11 mouse cellular contexts compared by ENCODE assay signal in the genomic region with DNA sequence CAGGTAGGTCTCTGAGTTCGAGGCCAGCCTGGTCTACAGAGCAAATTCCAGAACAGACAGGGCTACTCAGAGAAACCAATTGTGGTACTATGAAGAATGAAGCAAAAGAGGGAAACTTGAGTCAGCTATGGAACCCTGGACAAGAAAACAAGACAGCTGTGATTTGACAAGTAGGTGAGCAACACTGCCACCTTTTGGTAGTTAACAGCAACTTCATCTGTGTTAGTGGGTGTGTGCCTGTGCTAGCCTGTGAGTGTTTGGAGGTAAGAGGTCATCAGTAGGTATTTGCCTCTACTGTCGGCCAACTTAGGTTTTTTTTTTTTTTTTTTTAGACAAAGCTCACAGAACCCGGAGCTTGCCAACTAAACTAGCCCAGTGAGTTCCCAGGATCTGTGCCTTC. TPM values are rescaled to one million over a fixed set of nuclear protein-coding genes. Genes with fewer than 3 reads are reported as not detected.
A peak's percentile ranks its signal among the peaks of the same experiment; 100 is the strongest.
DNase-seq lines count a peak whose midpoint lies in the region; ATAC-seq and TF ChIP-seq lines count a peak whose summit lies in the region.
"Had no signal": no experiment of that assay in that cellular context is flagged by ENCODE, and none has a peak within 500 bp of the region (broad histone marks: within the 10 kb centered on the region; RNA-seq: fewer than 3 reads in every experiment).

No protein-coding gene starts in this region.

- H3K36me3 ChIP-seq in lung, postnatal 0 days (ENCODE audit: insufficient read depth, low read length) = no peaks in the 10 kb centered on the region
- H3K36me3 ChIP-seq in MEL (ENCODE audit: control insufficient read depth in 1 of 2, insufficient read depth in 2 of 2, low read length in 2 of 2) = no peaks in the 10 kb centered on the region
- H3K36me3 ChIP-seq: embryonic facial prominence, embryonic 13.5 days; limb, embryonic 13.5 days; neural tube, embryonic 15.5 days had no signal

- H3K9ac ChIP-seq in lung, postnatal 0 days (replicated peaks; ENCODE audit: low read depth) = no peak overlapping the region
- no peak overlapping the region for H3K9ac ChIP-seq in MEL (ENCODE audit: control insufficient read depth, low read depth, low read length, poor library complexity, severe bottlenecking)
- H3K9ac ChIP-seq: embryonic facial prominence, embryonic 13.5 days; limb, embryonic 13.5 days; neural tube, embryonic 15.5 days had no signal

- H3K4me1 ChIP-seq in lung, postnatal 0 days (ENCODE audit: insufficient read depth, low read depth, low read length) = peaks cover 3% of the 10 kb centered on the region; the same call in 1 of the 2 replicates
- H3K4me1 ChIP-seq in MEL (ENCODE audit: control insufficient read depth in 1 of 2, insufficient read depth in 2 of 2, low read length in 2 of 2) = no peaks in the 10 kb centered on the region

- peaks cover 3% of the 10 kb centered on the region; the same call in 1 of the 2 replicates for H3K79me2 ChIP-seq in MEL (ENCODE audit: control insufficient read depth, insufficient read depth, low read length, poor library complexity)

- TF ChIP-seq POLR2A in MEL (IDR thresholded peaks at IDR 0.05; ENCODE audit: control insufficient read depth in 1 of 2, insufficient read depth in 1 of 2, low read depth in 1 of 2, low read length in 2 of 2, poor library complexity in 1 of 2) = no peak

- H3K9me3 ChIP-seq in lung, postnatal 0 days (ENCODE audit: low read length) = no peaks in the 10 kb centered on the region
- no peaks in the 10 kb centered on the region for H3K9me3 ChIP-seq in MEL (replicated peaks; ENCODE audit: insufficient read depth, low read length)
- H3K9me3 ChIP-seq: embryonic facial prominence, embryonic 13.5 days; limb, embryonic 13.5 days; neural tube, embryonic 15.5 days had no signal

- peak; percentile 56 for TF ChIP-seq RAD21 in MEL (IDR thresholded peaks at IDR 0.05; ENCODE audit: low read depth, low read length)

- no peak for ATAC-seq in lung, postnatal 0 days
- ATAC-seq in monocyte, adult 5-6 weeks (replicated peaks; ENCODE audit: insufficient number of reproducible peaks, low FRiP score, low TSS enrichment, poor library complexity, severe bottlenecking) = peak; percentile 70; the same call in 1 of the 2 replicates

- H3K4me3 ChIP-seq in lung, postnatal 0 days (ENCODE audit: low read depth, low read length) = no peak overlapping the region
- no peak overlapping the region for H3K4me3 ChIP-seq in MEL (ENCODE audit: control insufficient read depth in 1 of 2, insufficient read depth in 1 of 2, low read depth in 2 of 2, low read length in 2 of 2)
- H3K4me3 ChIP-seq: embryonic facial prominence, embryonic 13.5 days; limb, embryonic 13.5 days; neural tube, embryonic 15.5 days had no signal

- peak; percentile 66 for TF ChIP-seq CTCF in lung, postnatal 0 days (IDR thresholded peaks at IDR 0.05)
- TF ChIP-seq CTCF in MEL (IDR thresholded peaks at IDR 0.05 in 2 of 3, conservative IDR thresholded peaks at IDR 0.05 in 1 of 3; ENCODE audit: control insufficient read depth in 1 of 3, insufficient read depth in 1 of 3, low read depth in 2 of 3, low read length in 3 of 3, poor library complexity in 1 of 3, severe bottlenecking in 1 of 3) = peak; percentile 46 to 78 (median 78)

- peak; percentile 59 for DNase-seq in lung, postnatal 0 days (ENCODE audit: low spot score)
- DNase-seq in lung, adult 18-20 months = no peak
- DNase-seq in MEL (ENCODE audit: low read depth, low spot score) = peak; percentile 79
- DNase-seq in c-Kit-positive CD71-positive TER-119-positive erythroid progenitor cells, embryonic 14.5 days (ENCODE audit: low spot score) = peak; percentile 59
- DNase-seq in layer of hippocampus, adult 8-10 months (ENCODE audit: low spot score in 2 of 2) = no peak
- DNase-seq in spleen, postnatal 4 days (ENCODE audit: low spot score in 2 of 2) = no peak
- DNase-seq: heart, postnatal 10 days had no signal

- H3K27ac ChIP-seq in lung, postnatal 0 days (ENCODE audit: low read length) = no peak overlapping the region
- no peak overlapping the region for H3K27ac ChIP-seq in MEL (ENCODE audit: control insufficient read depth, low read depth, low read length)
- H3K27ac ChIP-seq: embryonic facial prominence, embryonic 13.5 days; limb, embryonic 13.5 days; neural tube, embryonic 15.5 days had no signal

- H3K4me2 ChIP-seq in lung, postnatal 0 days (replicated peaks; ENCODE audit: low read depth, low read length) = no peak overlapping the region
- H3K4me2 ChIP-seq: embryonic facial prominence, embryonic 13.5 days; limb, embryonic 13.5 days; neural tube, embryonic 15.5 days had no signal

- WGBS in lung, postnatal 0 days = 31% methylated on average over 3 of the region's 3 CpGs

- TF ChIP-seq EP300 in lung, postnatal 0 days (IDR thresholded peaks at IDR 0.05) = no peak
- TF ChIP-seq EP300 in MEL (IDR thresholded peaks at IDR 0.05; ENCODE audit: low read depth in 1 of 2, low read length in 2 of 2) = no peak

- H3K27me3 ChIP-seq in lung, postnatal 0 days (replicated peaks; ENCODE audit: insufficient read depth, low read length) = no peaks in the 10 kb centered on the region
- H3K27me3 ChIP-seq in MEL (ENCODE audit: control insufficient read depth in 1 of 2, insufficient read depth in 2 of 2, low read length in 2 of 2) = peaks cover 0 to 6% of the 10 kb centered on the region in 2 experiments; a peak in 3 of 4 replicates
- H3K27me3 ChIP-seq: limb, embryonic 13.5 days had no signal

TF ChIP-seq in MEL, 35 proteins besides CTCF, POLR2A, EP300 and RAD21:
- TF ChIP-seq SMC3 (IDR thresholded peaks at IDR 0.05; ENCODE audit: low read depth, low read length) (peak; percentile 62), TCF12 (IDR thresholded peaks at IDR 0.05; ENCODE audit: low read depth, low read length) (no peak), MYC (IDR thresholded peaks at IDR 0.05; ENCODE audit: low read depth, low read length) (no peak)

RNA-seq across cellular contexts. Expression of a gene that starts 2.2 kb away (rescaled TPM):
- polyA plus RNA-seq in lung, postnatal 0 days (2015; fragmentation: Nextera tagmentation; extraction: Ambion mirVana) = not detected in 2 replicates
- not detected in 2 replicates for total RNA-seq in MEL (2012; rRNA removed)
- polyA plus RNA-seq in MEL (2012; ENCODE audit: insufficient read depth in 1 of 2, insufficient read length in 2 of 2, low read depth in 1 of 2, low replicate concordance in 2 of 2, missing spikeins in 1 of 2) = not detected
- total RNA-seq in monocyte, adult 5-6 weeks (2017) = not detected in 3 replicates
- not detected for total RNA-seq in layer of hippocampus, adult 8-10 months (2022)
- polyA plus RNA-seq: embryonic facial prominence, embryonic 13.5 days; limb, embryonic 13.5 days; neural tube, embryonic 15.5 days had no signal

RNA-seq across cellular contexts. Expression of a gene that starts 4.4 kb away (rescaled TPM):
- 10.0 and 10.3 TPM in 2 replicates for polyA plus RNA-seq in lung, postnatal 0 days (2015; fragmentation: Nextera tagmentation; extraction: Ambion mirVana)
- total RNA-seq in MEL (2012; rRNA removed) = 34.3 and 35.0 TPM in 2 replicates
- polyA plus RNA-seq in MEL (2012; ENCODE audit: insufficient read depth in 1 of 2, insufficient read length in 2 of 2, low read depth in 1 of 2, low replicate concordance in 2 of 2, missing spikeins in 1 of 2) = 10 to 100 TPM in 1 of 2 experiments, not detected in 1; 55.9 TPM
- total RNA-seq in monocyte, adult 5-6 weeks (2017) = 5.6 to 20.3 TPM (median 11.0 TPM) in 3 replicates
- 1 to 10 TPM; 5.7 to 8.3 (median 6.8) TPM for total RNA-seq in layer of hippocampus, adult 8-10 months (2022)

RNA-seq across cellular contexts. Expression of a gene that starts 19.1 kb away (rescaled TPM):
- 101 and 107 TPM in 2 replicates for polyA plus RNA-seq in lung, postnatal 0 days (2015; fragmentation: Nextera tagmentation; extraction: Ambion mirVana)
- 103 and 124 TPM in 2 replicates for total RNA-seq in MEL (2012; rRNA removed)
- polyA plus RNA-seq in MEL (2012; ENCODE audit: insufficient read depth in 1 of 2, insufficient read length in 2 of 2, low read depth in 1 of 2, low replicate concordance in 2 of 2, missing spikeins in 1 of 2) = 100 to 1,000 TPM in 1 of 2 experiments, not detected in 1; 129 TPM
- total RNA-seq in monocyte, adult 5-6 weeks (2017) = 63.9 to 74.7 TPM (median 64.6 TPM) in 3 replicates
- total RNA-seq in layer of hippocampus, adult 8-10 months (2022) = 10 to 100 TPM; 61.9 to 71.5 (median 70.1) TPM

RNA-seq across cellular contexts. Expression of a gene that starts 29.5 kb away (rescaled TPM):
- polyA plus RNA-seq in lung, postnatal 0 days (2015; fragmentation: Nextera tagmentation; extraction: Ambion mirVana) = 0.69 and 1.2 TPM in 2 replicates
- 0.52 TPM in 1 of 2 replicates, not detected in the other for total RNA-seq in MEL (2012; rRNA removed)
- 1 to 10 TPM in 1 of 2 experiments, not detected in 1; 1.2 TPM for polyA plus RNA-seq in MEL (2012; ENCODE audit: insufficient read depth in 1 of 2, insufficient read length in 2 of 2, low read depth in 1 of 2, low replicate concordance in 2 of 2, missing spikeins in 1 of 2)
- not detected in 3 replicates for total RNA-seq in monocyte, adult 5-6 weeks (2017)
- not detected for total RNA-seq in layer of hippocampus, adult 8-10 months (2022)
- total RNA-seq: heart, postnatal 10 days had no signal
- polyA plus RNA-seq: embryonic facial prominence, embryonic 13.5 days; limb, embryonic 13.5 days; neural tube, embryonic 15.5 days had no signal

RNA-seq across cellular contexts. Expression of a gene that starts 33.6 kb away (rescaled TPM):
- polyA plus RNA-seq in lung, postnatal 0 days (2015; fragmentation: Nextera tagmentation; extraction: Ambion mirVana) = not detected in 2 replicates
- 0.15 TPM in 1 of 2 replicates, not detected in the other for total RNA-seq in MEL (2012; rRNA removed)
- not detected for polyA plus RNA-seq in MEL (2012; ENCODE audit: insufficient read depth in 1 of 2, insufficient read length in 2 of 2, low read depth in 1 of 2, low replicate concordance in 2 of 2, missing spikeins in 1 of 2)
- total RNA-seq in monocyte, adult 5-6 weeks (2017) = not detected in 3 replicates
- total RNA-seq in layer of hippocampus, adult 8-10 months (2022) = not detected
- total RNA-seq: heart, postnatal 10 days had no signal
- polyA plus RNA-seq: embryonic facial prominence, embryonic 13.5 days; limb, embryonic 13.5 days; neural tube, embryonic 15.5 days had no signal

Comparison
In these comparisons a context has a peak if more than half of its experiments do, and no peak if none do; other contexts are left out.
1. DNase-seq: peak in lung, postnatal 0 days (single experiment), MEL (single experiment) and c-Kit-positive CD71-positive TER-119-positive erythroid progenitor cells, embryonic 14.5 days (single experiment); none in lung, adult 18-20 months (0 of 2), layer of hippocampus, adult 8-10 months (0 of 2) and spleen, postnatal 4 days (0 of 2).